Mouse (Mus musculus): ENCODE data around the gene Gm10424. TPM values are rescaled to one million over a fixed set of nuclear protein-coding genes. Genes with fewer than 3 reads are reported as not detected.

Gene Gm10424
- polyA plus RNA-seq (2017; shearing (Covaris generic)) = not detected

GRCm38 (mm10) chr5:95272668-95273067, at the start of gene Gm10424:
TSS of gene Gm10424 (minus strand) at chr5:95272768.

GRCm38 (mm10) chr5:95305611-95306010, 33.0 kb upstream of the Gm10424 start, which contains the start of gene Gm3259:
TSS of gene Gm3259 (plus strand) at chr5:95305911.

Other genes with a start within 250 kb of the Gm10424 start
- not detected for gene Gm7942, start 165.8 kb downstream of the Gm10424 start, polyA plus RNA-seq (2017; shearing (Covaris generic))
- 0.55 TPM for gene Gm16513, start 90.1 kb downstream of the Gm10424 start, polyA plus RNA-seq (2017; shearing (Covaris generic))
- not detected for gene Gm3259, start 33.1 kb upstream of the Gm10424 start, polyA plus RNA-seq (2017; shearing (Covaris generic))
- 0.17 TPM for gene D5Ertd577e, start 184.0 kb upstream of the Gm10424 start, polyA plus RNA-seq (2017; shearing (Covaris generic))
- gene Gm3286, start 238.0 kb upstream of the Gm10424 start, polyA plus RNA-seq (2017; shearing (Covaris generic)) = not detected